Mouse (Mus musculus): ENCODE data around the gene Cacfd1.

Cacfd1 gene

GRCm38 (mm10) chr2:27009714-27010244, at the start of gene Cacfd1:
Gene Cacfd1, plus strand, starts transcription at chr2:27009926.
- DNase-seq: peak; percentile 83

- DNase-seq: no peak
Observed at GRCm38 (mm10) chr2:26960756-26961155, 49.0 kb upstream of the Cacfd1 start.

- DNase-seq: peak; percentile 96
Observed at GRCm38 (mm10) chr2:26963923-26964723, 45.6 kb upstream of the Cacfd1 start, which contains the start of gene Rexo4. Gene Rexo4, minus strand, starts transcription at chr2:26964386.

GRCm38 (mm10) chr2:26964724-26965370, 44.9 kb upstream of the Cacfd1 start:
- DNase-seq: no peak

- no peak for DNase-seq
Observed at GRCm38 (mm10) chr2:26967262-26967661, 42.5 kb upstream of the Cacfd1 start.

- no peak for DNase-seq
Observed at GRCm38 (mm10) chr2:26973116-26973515, 36.6 kb upstream of the Cacfd1 start, which contains the start of gene Adamts13. Gene Adamts13, plus strand, starts transcription at chr2:26973416.

- DNase-seq: no peak
Observed at GRCm38 (mm10) chr2:26973960-26974359, 35.8 kb upstream of the Cacfd1 start.

- no peak for DNase-seq
Observed at GRCm38 (mm10) chr2:26980361-26980760, 29.4 kb upstream of the Cacfd1 start.

- no peak for DNase-seq
Observed at GRCm38 (mm10) chr2:26984179-26984578, 25.5 kb upstream of the Cacfd1 start.

GRCm38 (mm10) chr2:26984640-26985039, 25.1 kb upstream of the Cacfd1 start:
- DNase-seq: no peak

GRCm38 (mm10) chr2:26993936-26994335, 15.8 kb upstream of the Cacfd1 start:
- no peak for DNase-seq

GRCm38 (mm10) chr2:26997498-26997897, 12.2 kb upstream of the Cacfd1 start:
- no peak for DNase-seq

- no peak for DNase-seq
Observed at GRCm38 (mm10) chr2:26997993-26998392, 11.7 kb upstream of the Cacfd1 start.

- peak; percentile 63 for DNase-seq
Observed at GRCm38 (mm10) chr2:27006255-27006654, 3.5 kb upstream of the Cacfd1 start.

GRCm38 (mm10) chr2:27007701-27008100, 2.0 kb upstream of the Cacfd1 start:
- no peak for DNase-seq

GRCm38 (mm10) chr2:27017802-27018201, 8.1 kb downstream of the Cacfd1 start:
- DNase-seq: no peak

- no peak for DNase-seq
Observed at GRCm38 (mm10) chr2:27019530-27019929, 9.8 kb downstream of the Cacfd1 start.

GRCm38 (mm10) chr2:27021103-27021502, 11.4 kb downstream of the Cacfd1 start:
- no peak for DNase-seq

GRCm38 (mm10) chr2:27022612-27023011, 12.9 kb downstream of the Cacfd1 start:
- DNase-seq: no peak

GRCm38 (mm10) chr2:27024136-27024535, 14.4 kb downstream of the Cacfd1 start:
- DNase-seq: no peak

- DNase-seq: no peak
Observed at GRCm38 (mm10) chr2:27025545-27025944, 15.8 kb downstream of the Cacfd1 start.

- no peak for DNase-seq
Observed at GRCm38 (mm10) chr2:27026332-27026731, 16.6 kb downstream of the Cacfd1 start.

GRCm38 (mm10) chr2:27026857-27027617, 17.3 kb downstream of the Cacfd1 start:
- DNase-seq: no peak

Data from layer of hippocampus, adult 9-11 months (tissue).